Mouse (Mus musculus) frontal cortex, postnatal 36 days (tissue): Measurements from ENCODE around the gene Coro1c.
A peak's percentile ranks its signal among the peaks of the same experiment; 100 is the strongest.

Experiments used
- DNase-seq, 2 experiments: peaks; one replicate each; pipeline ENCODE4 v3.0.0; 2022; ENCODE audit warnings: low spot score in 2 of 2

Gene Coro1c

DNA sequence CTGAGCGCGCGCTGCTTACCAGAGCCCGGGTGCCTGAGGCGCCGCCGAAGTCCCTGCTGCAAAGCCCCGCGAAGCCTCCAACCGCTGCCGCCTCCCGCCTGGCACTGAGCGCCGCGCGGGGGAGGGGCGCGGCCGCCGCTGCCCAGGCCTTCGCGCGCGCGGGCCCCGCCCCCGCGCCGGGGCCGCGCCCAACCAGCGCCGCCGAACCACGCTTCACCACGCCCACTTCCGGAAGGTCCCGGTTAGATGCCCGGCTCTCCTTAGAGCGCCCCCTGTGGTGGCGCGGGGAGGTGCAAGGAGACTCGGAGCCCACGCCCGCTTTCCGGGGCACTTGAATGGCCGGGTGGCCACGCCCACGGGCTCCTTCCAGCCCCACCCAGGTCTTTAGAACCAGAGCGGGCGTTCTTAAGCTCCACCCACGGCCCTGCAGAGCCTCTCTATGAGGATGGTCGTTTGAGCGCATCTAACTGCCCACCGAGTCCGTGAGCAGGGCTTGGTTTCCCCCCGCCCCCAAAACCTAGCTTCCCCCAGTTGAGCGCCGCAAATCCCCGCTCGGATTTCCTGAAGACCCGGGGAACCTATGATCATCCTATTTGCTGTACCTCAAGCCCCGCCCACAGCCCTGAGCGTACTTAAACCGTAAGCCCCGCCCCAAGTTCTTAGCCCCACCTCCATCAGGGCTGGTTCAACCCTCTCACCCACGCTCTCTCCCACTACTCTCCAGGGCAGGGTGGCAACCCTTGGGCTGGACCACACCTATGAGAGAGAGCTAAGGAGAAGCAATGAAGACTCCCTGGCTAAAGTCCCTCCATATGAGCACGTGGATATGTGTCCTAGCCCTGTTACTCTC, at the start of gene Coro1c:
Coro1c (minus strand) TSS at position 167 of the 850 bp plus-strand sequence.
- peak; percentile 96 to 98 for DNase-seq

DNA sequence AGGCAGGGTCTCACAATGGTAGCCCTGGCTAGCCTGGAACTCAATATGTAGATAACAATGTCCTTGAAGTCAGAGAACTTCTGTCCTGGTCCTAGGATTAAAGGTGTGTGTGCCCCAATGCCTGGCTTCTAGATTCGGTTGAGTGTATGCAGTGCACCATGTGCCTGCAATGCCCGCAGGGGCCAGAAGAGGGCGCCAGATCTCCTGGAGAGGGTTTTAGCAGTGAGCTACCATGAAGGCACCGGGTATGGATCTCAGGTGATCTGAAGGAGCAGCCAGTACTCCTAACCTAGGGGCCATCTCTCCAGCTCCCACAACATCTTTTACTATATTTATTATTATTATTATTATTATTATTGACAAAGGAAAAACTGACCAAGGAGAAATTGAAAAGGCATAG, 48.0 kb upstream of the Coro1c start:
- DNase-seq = peak; percentile 70 to 76

DNA sequence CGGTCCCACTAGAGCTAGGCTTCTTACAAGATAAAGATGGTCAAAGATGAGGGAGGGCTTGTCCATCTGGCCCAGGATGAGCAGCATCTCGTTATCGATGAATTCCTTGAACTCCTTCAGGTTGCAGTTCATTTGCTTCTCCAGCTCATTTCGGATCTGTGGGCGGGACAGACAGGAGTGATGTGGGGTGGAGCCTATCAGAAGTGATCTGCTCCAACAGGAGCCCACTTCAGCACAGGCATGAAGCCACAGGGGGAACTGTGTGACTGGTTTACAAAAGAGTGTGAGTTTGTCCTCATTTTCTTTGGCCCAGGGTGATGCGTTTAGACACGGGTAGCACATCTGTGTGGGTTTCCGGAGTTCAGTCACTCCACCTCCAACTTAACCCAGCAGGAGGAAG, 47.1 kb upstream of the Coro1c start:
- no peak for DNase-seq

DNA sequence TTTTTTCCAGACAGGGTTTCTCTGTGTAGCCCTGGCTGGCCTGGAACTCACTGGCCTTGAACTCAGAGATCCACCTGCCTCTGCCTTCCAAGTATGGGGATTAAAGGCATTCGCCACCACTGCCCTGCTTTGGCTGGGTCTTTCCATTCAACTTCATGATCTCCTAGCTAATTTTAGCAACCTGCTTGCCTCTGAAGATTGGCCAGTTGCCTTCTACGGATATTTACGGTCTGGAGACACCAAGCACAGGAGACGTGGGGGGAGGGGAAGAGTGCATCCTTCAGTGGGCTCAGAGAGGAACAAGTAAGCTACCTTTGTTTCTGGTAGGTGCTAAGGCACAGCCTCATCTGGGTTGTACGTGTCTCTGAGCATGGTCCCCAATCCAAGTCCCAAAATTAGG, 46.7 kb upstream of the Coro1c start:
- DNase-seq = no peak

DNA sequence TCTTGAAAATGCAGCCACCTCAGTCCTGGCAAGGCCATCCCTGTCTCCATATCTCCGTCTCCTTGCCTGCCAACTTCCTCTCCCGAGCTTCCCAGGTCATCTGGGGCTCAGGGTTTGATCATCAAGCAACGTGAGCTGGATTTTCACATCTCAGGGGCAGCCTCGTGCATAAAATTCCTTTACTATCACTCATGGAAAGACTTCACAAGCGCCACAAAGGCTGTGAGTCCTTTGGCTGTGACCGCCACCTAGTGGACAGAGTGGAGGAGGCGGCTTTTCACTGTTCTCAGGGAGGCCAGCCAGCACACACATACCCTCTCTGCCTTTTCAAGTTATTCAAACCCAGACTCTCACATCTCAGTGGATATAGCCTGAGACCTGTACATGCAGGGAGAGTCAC, 45.9 kb upstream of the Coro1c start:
- DNase-seq = peak; percentile 81 to 88

DNA sequence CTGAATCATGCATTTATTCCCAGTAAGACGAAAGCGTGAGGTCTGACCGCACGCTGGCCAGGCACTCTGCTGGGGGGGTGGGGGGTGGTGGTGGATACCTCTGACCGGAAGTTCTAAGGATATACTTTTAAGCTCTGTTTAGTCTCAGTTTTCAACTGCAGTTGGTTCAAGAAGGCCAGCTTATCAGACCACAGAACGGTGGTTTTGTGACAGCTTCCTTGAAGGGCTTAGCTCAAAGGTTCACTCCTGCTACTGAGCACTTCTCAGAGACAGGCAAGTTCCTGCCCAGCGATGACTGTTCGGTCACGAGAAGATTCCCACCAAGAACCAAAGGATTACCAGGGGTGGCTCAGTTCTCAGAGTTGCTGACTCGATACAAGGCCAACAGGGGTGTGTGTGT, 44.0 kb upstream of the Coro1c start:
- no peak for DNase-seq

DNA sequence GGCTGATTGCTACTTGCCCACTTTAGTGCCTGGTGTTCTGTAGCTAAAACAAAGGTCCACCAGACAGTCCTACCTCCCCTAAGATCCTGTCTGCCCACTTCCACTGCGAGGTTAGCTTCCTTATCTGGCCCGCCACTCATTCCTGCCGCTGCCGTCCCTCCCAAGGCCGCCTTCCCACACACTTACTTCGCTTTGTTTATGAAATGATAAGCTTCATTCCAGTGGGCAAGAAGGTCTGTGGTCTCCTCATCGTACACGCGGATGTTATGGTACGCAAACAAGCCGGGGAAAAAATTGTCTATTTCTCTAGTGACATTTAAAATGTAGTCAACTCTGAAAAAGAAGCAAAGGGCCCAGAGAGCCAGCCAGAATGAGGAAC, 43.1 kb upstream of the Coro1c start:
- no peak for DNase-seq

DNA sequence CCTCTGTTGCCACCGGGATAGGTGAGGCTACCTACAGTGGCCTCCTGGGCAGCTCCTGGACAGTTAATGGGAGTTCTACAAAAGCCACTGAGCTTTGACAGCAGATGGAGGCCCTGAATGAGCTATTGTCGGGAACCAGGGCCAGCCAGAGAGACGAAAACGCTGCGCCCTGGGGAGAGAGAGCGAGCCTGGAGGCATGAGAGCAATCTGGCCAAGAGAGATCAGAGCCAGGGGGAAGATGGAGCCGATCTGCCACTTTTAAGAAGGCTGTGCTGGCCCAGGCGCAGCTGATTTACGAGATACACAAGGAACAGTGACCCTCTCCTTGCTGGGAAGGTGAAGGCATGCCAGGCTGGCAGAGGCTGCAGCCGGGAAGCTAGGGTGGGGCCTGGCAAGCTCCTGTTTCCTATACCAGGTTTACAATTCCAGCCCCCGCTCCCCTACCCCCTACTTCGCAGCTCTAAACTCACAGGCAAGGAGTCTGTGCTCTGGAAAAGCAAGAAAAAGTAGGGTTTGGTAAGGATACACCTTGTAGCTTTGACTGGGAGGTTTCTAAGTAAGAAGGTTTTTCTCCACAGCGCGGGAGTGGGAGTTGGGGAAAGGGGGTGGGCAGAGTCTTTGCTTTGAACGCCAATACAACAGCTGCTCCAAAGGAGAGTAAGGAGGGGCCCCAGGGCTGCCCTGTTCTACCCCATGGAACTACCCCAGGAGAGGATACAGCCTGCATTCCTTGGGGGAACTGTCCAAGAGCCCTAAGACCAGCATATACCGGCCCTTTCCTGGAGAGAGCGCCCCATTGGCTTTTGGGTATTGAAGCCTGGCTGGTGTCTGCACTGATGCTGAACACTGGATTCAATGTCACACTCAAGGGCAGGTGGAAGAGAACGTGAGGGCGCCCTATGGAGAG, 42.5 kb upstream of the Coro1c start:
- no peak for DNase-seq

DNA sequence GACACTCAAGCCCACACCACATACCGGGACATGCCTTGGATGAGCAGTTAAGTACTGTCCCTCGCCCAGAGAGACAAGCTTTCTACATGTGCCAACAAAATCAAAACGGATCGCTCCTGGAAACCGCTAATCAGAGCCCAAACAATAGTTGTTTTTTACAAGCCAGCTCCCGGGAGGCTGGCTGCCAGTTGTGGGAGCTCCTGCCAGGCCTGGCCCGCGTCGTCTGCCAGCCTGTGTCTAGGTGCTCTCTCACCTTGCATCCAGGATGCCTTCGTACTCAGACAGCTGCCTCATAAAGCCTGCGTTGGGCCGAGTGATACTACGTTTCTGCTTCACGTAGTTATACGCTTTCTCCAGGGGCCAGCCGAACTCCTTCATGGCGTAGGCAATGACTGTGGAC, 41.6 kb upstream of the Coro1c start:
- DNase-seq = no peak

DNA sequence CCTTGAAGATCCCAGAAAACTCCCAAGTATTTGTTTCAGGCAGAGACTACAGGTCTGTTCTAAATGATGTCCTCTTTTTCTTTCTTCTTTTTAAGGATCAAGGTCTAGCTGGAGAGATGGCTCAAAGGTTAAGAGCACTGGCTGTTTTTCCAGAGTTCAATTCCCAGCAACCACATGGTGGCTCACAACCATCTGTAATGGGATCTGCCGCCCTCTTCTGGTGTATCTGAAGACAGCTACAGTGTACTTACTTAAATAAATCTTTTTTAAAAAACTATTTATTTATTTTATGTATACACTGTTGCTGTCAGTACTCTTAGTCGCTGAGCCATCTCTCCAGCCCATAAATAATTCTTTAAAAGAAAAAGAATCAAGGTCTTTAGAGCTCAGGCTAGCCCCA, 38.7 kb upstream of the Coro1c start:
- DNase-seq = no peak

DNA sequence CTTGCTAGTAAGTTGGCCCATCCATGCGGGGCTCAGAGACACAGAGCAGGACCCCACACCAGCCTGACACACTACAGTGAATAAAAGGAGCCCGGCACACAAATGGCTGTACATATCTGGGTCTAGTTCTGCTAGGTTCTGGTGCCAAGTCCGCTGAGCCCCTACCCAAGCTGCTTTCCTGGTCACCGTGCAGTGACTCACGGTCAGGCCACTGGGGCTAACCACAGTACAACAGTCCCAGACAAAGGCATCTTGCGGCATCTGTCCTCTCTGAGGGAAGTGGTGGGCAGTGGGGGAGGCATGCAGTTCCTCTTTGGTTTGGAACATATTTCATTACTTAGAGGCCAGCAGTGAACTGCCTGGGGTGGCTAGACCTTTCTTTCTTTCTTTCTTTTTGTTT, 36.6 kb upstream of the Coro1c start:
- DNase-seq = no peak

DNA sequence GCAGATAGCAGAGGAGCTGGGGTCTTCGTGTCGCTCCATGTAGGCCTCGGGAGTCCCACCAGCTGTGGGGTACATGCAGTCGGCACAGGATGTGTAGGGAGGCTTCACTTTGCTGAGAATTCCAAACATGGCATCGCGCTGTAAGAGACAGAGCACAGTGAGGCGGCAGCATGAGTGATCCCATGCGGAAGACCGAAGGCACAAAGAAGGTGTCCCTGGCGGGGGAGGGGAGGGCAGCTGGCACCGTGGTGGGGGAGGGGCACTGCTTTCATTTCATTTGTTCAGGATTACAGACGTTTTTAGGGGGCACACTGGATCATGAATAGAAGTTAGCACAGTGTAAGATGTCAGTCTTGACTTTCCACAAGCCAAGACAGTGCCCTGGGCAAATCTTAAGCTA, 34.8 kb upstream of the Coro1c start:
- no peak for DNase-seq

DNA sequence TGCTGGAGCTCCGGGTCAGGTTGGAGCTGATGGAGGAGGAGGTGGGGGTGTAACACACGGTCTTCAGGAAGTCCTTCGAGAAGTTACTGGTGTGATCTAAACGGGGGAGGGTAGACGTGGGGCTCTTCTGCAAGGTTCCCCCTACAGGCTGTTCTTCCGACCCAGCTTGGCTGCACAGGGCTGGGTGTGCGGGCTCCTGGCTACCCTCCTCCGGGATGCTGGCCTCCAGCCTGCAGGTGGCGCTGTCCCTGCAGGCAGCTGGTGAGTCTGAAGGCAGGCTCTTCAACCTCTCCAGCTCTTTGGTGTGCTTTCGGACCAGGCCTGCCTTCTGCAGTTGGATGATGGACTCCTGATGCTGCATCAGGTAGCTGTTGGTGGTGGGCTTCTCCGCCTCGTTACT, 34.0 kb upstream of the Coro1c start:
- DNase-seq = no peak

DNA sequence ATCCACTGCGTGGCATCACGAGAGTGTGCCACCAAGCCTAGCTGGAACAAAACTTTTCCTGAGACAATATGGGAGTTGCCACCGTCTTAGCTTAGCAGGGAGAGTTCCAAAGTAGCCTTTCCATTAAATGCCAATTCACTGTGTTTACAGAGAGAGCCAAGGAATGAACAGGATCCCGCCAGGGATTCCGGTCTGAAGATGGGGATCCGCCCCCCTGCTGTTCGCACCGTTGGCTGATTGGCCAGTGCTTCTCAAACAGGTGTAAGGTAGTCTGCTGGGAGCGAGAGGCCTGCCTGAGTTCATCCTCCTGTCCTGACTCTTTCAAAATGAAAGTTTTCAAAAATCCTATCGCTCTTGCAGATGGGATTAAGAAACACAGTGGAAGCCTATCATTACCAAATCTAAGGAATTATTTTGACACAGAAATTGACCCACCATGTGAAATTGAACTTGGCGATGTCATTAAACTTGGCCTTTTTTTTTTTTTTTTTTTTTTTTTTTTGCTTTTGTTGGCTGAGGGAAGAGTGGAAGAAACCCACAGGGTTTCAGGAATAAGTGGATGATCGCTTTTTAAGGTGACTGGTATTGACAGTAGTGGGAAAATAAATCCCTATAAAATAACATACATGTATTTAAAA, 30.8 kb upstream of the Coro1c start:
- no peak for DNase-seq

DNA sequence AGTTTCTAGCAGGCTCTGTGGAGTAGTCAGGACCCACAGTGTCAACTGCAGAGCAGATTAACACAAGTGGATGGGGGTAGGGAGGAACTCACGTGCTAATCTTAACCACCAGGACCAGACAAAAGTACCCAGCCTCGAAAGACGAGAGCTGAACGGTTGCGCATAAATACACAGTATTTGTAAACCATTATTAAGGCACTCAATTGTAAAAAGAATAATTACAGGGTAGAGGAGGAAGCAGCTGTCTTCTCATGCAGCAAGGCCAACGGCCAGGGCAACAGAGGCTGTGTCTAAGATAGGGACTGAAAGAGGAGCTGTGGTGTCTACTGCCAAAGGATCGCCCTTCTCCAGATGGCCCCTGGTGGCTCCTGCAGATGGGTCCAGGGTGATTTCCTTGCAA, 29.1 kb upstream of the Coro1c start:
- no peak for DNase-seq

DNA sequence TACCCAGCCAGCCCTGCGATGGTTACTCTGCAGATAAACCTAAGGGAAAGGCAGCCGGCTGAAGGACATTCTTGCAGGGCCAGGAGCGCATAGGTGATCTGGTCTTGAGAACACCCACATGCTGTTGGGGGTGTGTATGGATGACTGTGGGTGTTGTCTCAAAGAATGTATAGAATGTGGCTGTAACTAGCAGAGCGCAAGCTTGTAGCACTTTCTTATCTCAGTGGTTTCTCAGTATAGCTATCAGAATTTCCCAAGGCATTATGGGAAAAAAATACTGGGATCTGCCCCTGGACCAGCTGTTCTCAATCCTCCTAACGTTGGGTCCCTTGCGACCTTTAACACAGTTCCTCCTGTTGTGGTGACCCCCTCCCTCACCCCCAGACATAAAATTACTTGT, 25.3 kb upstream of the Coro1c start:
- DNase-seq = no peak

DNA sequence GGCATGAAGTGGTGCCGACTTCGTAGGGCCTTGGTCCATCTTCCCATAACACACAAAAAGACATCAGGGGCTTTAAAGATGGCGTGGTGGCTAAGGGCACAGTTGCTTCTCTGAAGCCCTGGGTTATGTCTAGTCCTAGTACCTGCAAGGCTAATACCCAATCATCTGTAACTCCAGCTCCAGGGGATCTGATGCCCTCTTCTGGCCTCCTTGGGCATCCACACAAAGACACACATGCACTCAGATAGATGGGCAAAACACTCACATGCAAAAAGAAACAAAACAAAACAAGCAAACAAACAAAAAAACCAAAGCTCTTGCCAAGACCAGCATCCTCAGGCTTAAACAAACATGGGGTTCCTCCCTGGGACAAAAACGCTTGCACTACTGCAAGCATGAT, 24.9 kb upstream of the Coro1c start:
- no peak for DNase-seq

DNA sequence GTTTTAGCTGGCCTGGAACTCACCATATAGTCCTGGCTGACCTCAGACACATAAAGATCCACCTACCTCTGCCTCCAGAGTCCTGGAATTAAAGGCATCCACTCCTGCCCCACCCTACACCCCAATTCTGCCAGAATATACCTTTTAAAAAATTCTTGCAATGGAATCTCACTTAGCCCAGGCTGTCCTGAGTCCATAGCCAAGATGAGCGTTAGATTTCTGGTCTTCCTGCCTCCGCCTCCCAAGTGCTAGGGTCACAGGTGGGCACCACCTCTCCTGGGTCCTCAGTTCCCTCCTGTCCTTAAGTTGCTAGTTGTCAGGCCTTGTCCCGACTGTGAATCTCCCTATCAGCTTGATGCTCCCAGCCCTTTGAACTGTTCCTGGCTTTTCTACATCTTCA, 23.8 kb upstream of the Coro1c start:
- DNase-seq = no peak

DNA sequence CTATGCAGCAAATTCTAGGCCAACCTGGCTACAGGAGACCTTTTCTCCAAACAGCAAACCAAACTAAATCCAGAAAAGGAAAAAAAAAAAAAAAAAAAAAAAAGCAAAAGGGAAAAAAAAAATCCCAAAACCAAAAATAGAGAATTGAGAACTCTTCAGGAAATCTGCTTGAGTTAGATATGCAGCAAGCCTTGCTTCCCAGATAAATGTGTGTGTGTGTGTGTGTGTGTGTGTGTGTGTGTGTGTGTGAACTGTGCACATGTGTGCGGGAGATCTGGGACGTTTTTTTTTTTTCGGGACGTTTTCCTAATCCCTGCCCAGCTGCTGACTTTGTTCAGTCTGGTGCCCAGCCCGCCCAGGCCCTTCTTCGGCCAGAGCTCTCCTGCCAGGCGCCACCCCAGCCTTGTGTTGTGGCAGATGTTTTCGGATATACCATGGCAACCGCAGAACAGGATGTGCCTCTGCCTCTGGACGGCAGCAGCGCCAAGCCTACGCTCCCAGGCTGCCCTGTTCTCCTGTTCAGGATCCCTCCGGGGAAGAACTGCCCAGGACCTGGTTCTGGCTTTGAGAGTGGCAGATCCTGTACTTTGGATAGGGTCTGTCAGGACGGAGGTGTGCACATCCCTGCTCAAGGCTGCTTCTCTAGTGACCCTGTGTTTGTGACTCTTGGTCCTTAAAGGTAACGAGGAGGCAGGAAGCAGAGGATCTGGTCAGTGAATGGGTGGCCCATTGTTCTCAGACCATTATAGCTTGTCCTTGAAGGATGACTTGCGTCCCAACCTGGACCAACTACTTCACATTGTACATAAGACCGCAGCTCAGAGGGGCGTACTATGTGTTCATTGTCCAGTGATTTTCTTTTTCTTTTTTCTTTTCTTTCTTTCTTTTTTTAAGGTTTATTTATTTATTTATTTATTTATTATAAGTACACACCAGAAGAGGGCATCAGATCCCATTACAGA, 22.4 kb upstream of the Coro1c start:
- DNase-seq = no peak

DNA sequence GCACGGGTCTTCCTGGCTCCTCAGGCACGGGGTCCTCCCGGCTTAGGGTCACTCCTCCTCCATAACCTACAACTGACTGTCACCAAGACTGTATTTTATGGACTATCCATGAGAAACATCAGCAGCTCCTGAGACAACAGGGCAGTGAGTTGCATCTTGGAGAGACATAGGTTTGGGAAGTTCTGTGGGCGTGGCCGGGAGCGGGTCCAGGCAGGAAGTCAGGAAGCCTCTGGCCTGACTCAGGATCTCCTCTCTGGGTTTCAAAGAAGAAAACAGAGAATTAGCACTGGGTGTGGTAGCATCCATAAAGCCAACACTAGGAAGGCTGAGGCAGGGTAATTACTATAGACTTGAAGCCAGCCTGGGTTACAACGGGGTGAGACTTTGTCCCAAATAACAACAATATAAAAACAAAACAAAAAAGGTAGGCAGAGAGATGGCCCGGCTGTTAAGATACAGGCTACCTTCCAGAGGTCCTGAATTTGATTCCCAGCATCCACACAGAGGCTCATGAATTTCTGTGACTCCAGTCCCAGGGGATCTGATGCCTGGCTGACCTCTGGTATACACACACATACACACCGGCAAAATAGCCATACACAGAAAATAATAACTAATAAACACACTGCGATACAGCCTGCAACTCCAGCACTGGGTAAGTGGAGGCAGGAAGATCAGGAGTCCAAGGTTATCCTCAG, 21.5 kb upstream of the Coro1c start:
- no peak for DNase-seq

DNA sequence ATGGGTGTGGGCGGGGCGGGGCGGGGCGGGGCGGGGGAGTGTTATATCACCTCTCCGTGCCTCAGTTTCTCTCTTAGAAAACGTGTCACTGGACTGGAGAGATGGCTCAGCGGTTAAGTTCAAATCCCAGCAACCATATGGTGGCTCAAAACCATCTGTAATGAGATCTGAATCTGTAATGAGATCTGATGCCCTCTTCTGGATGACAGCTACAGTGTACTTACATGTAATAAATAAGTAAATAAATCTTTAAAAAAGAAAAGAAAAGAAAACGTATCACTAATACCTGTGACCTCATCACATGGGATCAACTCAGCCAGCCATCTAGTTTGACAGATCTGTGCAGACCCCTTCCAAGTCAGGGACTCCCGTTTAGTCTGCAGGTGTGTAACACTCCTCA, 21.0 kb upstream of the Coro1c start:
- no peak for DNase-seq
